Mouse (Mus musculus): ENCODE results near the gene Ppfibp1.

Ppfibp1 gene

DNA sequence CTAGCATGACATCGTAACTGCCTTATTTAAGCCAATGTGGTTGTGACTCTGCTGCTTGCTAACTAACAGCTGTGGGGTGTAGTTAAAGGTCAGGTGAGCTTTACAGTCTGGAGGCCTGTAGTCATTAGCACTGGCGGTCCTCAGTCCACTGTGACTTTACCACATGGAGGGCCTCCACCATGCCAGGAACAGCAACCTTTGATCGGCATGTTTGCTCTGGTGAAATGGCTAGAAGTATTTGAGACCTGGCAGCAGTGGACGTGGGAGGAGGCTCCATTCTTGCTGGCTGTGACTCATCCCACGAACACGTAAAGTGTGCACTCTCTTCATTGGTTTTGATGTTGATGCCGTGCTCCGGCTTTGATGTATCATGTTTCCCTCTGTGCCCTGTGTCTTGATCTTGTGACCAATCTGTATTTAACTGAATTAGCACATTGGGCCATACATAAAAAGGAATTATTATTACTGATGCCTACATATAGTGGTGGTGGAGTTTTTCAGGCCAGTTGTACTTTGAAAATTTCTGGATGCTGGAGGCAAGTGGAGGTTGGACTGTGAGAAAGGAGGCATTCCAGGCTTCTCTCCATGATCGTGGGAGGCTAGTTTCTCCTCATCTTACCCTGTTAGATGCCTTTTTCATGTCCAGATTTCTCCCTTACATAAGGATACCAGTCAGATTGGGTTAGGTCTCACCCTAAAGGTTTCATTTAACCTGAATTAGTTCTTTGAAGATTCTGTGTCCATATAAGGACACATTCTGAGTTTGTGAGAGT lies 71.8 kb downstream of the Ppfibp1 start:
- DNase-seq (ENCODE audit: low spot score): no peak

DNA sequence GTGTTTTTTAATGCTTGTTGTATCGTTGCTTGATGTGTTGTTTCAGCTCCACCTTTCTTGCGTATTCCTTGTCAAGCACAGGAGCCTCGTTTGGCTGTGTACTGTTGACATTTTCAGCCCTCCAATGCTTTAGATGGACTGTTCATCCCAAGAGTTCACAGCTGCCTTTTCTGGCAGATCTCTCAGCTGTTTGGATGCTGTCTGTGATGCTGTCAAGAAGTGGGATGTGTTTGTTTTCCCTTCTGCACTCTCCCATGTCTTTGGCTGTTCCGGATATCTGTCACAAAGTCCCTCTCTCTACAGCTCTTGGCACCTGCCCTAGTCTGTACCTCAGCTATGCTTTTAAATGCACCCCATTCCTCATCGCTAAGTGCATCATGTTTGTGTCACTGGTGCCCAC lies 72.7 kb downstream of the Ppfibp1 start:
- DNase-seq (ENCODE audit: low spot score): no peak

DNA sequence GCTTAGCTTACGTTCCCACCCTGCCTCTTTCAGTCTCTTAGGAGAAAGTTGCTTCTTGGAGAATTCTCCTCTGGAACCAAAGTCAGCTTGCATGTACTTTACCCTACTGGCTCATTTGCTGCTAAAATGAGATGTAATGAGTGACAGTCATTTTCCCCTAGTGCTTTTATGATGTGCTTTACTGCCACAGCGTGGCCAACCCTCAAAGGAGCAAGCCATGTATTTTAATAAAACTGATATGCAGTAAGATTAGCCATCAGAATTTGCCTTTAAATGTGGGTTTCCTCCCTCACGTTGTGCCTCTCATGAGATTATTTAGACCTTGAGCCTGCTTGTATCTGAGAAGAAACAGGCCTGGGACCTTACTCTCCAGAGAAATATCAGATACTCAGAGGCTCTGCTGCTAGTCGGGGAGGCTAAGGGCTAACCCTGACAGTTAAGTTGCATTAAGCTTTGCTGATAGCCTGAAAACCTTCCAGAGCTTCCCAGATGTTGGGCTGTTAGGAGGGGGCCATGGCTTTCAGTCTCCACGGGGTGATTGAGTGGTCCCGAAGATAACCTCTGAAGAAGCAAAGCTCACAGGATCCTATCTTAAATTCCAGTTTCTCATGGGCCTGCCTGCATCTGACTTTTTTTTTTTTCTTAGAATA lies 73.7 kb downstream of the Ppfibp1 start:
- no peak for DNase-seq (ENCODE audit: low spot score)

DNA sequence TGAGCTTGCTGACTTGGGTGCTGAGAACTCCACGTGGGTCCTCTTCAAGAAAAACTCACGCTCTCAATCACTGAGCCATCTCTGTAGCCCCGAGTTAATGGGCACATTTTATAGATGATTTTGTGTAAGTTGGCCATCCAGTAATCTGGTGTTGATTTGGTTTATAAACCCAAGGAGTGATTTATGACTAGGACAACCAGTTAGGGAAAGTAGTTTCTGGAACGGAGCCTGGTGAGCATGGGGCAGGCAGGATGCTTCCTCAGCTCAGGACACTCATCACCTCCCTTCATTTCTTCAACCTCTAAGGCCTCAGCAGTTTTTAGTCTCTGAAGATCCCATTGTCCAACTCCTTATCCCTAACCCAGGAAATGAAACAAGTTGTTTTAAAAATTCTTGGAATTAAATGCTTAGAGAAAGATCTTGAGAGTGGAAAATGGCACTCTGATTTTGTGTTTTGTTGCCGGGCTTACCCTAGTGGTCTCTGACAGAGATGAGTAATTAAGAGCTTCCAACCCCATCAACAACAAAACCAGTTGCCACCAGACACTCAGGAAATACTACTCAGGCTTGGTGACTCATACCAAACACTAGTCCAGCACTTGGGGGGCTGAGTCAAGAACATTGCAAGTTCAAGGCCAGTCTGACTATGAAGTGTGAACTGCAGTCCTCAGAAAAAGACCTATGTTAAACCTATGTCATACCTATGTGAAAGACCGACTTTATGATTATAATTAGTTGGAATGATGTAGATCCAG lies 75.3 kb downstream of the Ppfibp1 start:
- DNase-seq (ENCODE audit: low spot score): no peak

DNA sequence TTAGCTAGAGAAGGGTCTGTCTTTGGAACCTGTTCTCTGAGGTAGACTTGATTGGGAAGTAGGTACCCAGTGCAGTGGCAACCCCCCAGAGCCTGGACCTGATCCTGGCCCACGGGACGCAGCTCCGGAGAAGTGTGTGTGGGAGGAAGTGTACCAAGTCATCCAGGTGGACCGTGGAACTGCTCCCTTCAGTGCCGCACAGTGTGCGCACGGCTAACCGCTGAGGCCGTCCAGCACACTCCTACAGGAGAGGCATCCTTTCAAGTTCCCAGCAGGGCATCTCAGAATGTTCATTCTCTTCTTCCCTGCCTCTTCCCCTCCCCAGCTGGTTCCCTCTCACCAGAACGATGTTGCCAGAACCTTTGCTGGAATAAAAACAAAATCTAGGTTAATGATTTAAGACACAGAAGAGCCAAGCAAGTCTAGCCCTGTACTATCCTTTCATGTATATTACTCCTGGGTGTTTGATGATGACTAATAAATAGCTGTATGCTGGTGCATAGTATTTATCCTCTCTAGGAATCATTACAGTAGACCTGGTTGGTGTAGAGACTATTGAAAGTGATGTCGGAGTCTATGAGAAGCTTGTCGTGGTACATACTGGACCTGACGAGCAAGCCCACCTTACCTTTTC lies 77.0 kb downstream of the Ppfibp1 start:
- no peak for DNase-seq (ENCODE audit: low spot score)

DNA sequence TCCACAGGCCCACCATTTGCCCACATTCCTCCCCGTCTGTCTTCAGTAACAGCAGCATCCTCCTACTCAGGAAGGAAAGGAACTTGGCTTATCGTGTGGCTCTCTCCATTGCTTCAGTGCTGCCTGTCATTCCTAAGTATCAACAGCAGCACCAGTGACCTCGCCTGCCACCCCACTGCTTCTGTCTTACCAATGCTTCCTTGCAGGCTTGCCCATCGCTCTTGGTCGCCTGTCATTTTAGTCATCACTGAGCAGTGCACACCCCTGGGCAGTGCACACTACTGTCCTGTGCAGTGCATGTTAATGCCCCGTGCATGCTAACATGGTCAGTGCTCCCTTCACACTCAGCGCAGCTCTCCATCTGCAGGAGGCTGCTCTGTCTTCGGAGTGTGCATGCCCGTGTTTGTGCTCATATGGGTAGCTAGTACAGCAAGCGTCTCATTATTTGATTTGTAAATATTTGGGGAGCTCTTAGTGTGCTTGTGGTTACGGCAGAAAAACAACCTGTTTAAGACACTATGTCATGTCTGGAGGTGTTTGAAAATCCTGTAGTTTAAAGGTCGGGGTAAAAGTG lies 78.2 kb downstream of the Ppfibp1 start:
- no peak for DNase-seq (ENCODE audit: low spot score)

DNA sequence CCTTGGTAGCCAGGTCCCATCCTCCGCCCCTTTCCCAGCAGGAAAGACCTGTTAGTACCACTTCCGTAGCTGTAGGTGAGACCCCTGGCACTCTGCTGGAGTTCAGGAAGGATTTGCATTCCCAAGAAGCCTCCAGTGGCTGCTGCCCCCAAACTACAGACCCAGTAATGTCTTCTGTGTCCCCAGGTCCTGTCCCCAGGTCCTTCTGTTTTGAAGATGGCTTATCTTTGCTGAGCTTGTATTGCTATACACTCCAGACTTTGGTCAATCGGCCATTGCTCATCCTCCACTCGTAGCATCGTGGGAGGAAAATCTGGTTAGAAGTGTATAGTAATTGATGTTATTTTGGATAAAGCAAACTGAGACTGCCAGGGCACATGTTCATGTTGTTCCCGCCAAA lies 79.5 kb downstream of the Ppfibp1 start:
- no peak for DNase-seq (ENCODE audit: low spot score)

DNA sequence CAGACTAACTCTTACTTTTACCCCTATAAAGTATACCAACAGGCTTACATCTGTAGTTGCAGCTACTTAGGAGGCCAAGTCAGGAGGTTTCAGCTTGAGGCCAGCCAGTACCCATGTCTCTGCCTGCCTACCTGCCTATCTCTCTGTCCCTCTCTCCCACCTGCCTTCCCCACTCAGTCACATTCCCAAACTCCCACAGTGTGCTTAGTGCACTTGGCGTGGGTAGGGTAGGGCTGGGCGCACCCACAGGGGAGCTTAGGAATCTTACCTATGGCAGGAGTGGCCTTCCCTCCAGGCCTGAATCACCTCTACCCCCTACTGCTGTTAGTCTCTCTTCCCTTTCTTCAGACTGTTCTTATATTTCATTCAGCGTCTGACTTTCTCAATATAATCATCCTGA lies 82.5 kb downstream of the Ppfibp1 start:
- DNase-seq (ENCODE audit: low spot score): no peak

DNA sequence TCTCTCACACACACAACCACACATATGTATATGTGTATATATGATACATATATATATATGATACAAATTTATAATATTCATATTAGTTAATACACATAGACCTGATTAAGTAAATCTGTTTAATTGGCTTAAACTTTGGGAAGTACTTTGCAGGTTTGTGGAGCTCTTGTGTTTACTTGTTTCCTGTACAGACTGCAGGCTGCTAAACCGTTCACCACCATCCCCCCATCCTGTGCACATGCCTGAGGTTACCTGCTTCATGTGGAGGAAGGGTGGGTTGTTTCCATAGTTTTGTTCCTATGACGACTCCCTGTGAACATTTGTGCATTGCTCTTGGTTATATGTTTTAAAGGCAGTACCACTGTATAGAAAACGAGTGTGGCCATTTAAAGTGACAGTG lies 83.1 kb downstream of the Ppfibp1 start:
- no peak for DNase-seq (ENCODE audit: low spot score)

DNA sequence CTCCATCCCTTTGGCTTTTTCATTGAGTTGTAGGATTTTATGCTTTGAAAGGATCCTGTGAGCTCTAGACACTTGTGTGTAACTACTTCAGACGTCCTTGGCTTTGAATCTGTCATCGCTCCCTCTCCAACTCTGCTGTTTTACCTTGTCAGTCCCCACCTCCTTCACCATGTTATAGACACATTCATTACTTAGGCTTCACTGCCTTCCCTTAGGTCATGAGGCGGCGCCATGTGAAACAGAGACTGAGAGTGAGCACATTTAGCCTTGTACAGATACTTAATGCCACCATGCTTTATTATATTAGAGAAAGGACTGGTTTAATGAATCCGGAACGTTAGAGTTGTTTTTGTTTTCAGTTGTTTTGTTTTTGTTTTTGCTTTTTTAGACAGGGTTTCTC lies 83.7 kb downstream of the Ppfibp1 start:
- DNase-seq (ENCODE audit: low spot score): no peak

DNA sequence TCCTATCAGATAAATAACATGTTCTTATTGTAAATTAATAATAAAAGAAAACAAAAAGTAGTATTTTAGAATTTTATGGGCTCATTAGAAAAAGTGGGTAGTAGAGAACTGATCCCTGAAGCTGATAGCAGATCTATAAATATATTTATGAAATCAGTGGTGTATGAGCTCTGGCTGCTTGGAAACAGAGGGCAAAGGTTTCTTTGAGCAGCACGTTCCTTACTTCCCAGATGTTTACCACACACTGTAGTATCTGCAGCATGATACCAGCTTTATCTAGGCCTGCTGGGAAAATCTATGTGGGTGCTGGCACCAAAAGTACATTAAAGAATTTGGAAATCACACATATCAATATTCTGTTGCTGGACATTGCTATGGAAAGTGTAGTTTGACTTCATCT lies 84.5 kb downstream of the Ppfibp1 start:
- no peak for DNase-seq (ENCODE audit: low spot score)

DNA sequence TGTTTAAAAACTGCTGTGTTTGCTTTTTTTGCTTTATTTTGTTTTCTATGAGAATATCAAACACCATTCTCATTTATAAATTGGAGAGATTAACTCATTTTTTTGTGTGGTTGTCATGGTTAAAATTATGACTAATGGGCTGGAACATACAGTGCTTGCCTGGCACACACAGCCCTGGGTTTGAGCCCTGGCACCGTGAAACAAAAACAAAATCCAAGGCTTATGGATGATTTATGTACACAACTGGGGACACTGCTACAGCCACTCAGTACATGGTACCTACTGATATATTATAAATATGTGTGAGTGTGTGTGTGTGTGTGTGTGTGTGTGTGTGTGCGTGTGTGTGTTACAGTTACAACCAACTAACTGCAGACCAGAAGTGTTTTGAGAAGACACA lies 85.1 kb downstream of the Ppfibp1 start:
- DNase-seq (ENCODE audit: low spot score): no peak

DNA sequence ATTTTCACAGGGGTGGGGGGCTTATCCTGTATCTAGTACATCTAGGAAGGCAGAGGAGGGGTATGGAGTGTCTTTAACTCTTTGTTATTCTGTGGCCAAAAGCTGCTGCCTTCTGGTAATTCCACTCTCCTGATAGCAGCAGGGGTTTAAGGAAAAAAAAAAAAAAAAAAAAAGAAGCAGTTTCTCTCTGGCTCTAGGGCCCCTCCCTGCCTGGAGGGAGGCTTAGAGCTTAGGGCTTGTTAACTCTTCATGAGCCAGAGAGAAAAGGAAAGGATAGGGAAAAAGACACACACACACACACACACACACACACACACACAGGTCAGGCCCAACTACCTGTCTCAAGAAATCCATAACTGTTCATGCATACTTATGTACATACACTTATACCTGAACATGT lies 85.5 kb downstream of the Ppfibp1 start:
- DNase-seq (ENCODE audit: low spot score): no peak

DNA sequence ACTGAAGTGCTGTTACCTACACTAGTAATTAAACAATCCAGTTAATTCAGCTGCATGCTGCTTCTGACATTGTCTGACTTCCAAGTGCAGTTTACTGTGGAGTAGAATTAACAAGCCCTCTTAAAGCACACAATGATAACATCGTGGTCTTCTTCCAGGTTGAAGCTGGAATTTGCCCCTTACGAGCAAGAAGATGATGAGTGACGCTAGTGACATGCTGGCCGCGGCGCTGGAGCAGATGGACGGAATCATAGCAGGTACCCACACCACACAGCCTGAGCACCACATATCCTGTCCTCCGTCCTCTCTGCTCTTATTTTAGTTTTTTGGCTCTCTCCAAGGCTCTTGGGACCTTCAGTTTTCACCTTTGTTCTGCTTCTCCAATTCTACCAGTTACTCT lies 88.2 kb downstream of the Ppfibp1 start:
- DNase-seq (ENCODE audit: low spot score): no peak

DNA sequence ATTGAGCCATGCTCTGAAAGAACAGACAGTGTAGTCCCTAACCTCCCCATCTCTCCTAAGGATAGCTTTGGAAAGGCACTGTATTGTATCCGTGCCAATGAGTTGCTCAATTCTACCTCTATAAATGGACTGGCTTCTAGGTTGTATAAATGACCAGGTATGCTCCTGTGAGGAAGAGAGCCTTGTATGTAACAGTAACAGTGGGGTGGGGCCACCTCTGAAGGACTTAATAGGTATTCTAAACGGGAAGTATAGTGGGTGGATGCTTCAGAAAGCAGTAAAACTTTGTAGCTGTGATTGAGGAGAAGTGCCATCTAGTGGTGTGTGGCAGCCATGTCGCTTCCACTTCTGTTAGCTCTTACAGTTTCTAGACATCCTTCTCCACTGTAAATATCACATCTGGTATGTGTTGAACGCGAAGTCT lies 90.4 kb downstream of the Ppfibp1 start:
- no peak for DNase-seq (ENCODE audit: low spot score)

DNA sequence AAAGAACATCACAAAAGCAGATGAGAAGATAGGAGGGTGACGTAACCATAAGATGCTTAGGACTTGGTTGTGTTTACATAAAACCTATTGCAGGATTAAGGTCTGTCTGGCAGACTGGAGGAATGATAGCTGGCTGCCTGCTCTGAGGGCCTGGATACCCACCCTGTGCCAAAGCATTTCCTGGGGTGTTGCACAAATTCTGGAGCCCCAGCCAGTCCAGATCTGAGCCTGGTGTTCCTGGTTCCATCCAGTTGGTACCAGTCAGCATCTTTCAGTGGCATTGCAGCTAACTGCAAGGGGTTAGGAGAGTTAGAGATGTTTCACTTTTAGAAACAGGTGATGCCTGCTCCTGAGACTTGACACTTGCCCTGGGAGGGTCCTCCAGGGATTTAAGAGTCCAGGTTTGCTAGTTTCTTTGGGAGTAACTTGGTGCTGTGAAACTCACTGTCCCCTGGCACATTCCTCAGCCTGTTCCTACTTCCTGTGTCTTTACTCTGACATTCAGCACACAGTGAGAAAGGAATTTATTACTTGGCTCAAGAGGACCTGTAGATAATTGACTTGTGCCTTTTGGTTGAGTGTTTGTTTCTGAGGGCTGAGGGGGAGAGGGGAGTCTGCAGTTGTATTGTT lies 90.9 kb downstream of the Ppfibp1 start:
- no peak for DNase-seq (ENCODE audit: low spot score)

DNA sequence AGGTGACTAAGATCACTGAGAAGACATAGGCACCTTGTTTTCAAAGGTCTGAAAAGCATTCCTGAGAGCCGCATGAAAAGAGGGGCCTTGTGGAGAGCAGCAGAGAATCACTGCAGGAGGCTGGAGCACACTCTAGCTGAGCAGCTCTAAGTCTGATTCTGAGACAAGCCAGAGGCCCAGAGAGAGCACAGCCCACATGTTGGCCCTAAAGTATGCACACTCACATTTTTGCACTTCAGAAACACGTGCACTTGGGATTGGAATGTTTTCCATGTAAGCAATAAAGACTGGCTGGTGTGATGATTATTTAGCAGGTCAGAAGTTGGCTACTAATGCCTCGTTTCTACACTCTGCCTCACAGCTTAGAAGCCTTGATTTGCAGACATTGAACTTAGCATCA lies 91.7 kb downstream of the Ppfibp1 start:
- no peak for DNase-seq (ENCODE audit: low spot score)

DNA sequence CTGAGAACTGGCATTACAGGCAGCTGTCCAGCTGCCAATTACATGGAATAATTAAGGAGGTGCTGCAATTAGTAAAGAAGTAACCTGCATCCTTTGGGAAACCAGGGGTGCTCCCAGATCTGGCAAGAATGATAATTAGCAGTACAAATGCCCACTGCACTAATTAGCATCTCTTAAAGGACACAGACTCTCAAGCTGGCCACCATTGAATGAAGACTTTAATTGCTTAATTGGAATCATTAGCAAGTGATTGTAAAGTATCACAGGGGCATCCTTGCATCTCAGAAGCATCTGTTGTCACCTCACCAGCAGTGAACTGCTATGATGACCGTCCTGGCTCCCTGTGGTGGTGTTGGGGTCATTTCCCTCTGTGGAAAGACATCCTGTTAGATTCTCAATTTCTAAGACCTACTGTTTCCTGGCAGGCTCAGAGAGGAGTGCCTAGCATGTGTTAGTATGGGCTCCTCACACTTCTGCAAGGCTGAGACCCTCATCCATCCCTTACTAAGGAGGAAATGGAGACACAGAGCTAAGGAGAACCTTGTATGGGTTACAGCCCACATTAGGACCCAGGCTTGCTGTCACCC lies 93.1 kb downstream of the Ppfibp1 start:
- no peak for DNase-seq (ENCODE audit: low spot score)

DNA sequence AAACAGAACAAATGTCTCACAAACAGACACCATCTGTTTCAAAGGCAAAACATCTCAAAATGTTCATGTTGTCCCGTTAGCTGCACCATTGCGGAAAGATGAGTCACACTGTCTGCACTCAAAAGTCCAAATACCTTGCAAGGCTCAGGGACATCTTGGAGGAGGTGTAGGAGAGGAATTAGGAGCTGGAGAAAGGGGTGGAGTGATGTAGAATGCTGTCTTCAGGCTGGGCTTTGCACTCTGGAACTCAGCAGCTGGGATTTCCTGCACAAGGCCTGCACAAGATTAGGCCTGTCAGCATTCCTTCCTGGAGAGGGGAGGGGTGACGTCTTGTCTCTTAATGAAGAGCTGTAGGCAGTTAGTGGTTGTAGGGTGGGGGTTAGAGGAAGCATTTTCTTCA lies 96.3 kb downstream of the Ppfibp1 start:
- no peak for DNase-seq (ENCODE audit: low spot score)

DNA sequence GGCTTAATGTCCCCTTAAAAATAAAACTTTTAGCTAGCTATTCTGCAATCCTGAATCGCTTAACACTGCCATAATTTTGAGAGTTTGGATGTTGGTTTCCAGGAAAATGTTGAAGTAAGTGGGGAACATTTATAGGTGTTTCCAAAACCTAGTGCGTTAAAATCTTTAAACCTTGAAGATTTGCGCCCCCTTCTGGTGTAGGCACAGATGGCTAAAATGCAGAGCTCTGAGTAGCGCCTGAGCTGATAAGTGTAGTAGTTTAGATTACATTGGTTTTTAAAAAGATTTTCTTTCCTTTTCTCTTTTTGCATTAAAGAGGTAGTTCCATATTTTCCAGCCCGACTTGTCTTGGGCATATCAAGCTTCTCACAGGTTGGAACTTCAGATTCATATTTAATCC lies 105.9 kb downstream of the Ppfibp1 start:
- no peak for DNase-seq (ENCODE audit: low spot score)

DNA sequence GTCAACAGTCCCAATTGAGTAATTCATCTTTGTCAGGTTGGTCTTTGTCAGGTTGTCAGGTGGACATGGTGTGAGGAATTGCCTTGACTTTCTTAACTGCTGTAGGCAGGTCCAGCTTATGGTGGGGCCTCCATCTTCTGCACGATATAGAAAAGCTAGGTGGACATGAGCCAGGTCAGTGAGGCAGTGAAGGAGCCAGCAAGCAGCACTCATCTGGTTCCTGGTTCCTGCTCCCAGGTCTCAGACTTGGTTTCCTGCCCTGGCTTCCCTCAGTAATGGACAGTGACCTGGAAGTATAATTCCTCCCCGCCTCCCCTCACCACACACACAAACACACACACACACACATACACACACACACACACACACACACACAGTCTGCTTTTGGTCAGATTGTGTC lies 107.1 kb downstream of the Ppfibp1 start:
- DNase-seq (ENCODE audit: low spot score): no peak

DNA sequence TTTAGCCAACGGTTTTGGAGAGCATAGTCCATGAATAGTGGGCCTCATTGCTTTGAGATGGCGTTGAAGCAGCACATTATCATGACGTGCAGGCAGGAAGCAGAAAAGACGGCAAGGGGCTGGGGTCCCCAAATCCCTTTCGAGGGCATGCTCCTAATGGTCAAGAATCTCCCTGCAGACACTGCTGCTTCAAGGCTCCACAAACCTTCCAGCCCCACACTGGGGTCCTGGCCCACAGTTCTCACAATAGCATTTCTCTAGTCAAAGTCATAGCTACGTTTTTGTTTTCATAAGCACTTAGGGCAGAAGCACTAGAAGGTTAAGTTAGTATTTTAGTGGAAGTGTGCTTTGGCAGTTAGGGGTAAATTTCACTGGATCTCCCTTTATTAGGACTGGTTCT lies 107.6 kb downstream of the Ppfibp1 start:
- no peak for DNase-seq (ENCODE audit: low spot score)
